Mouse (Mus musculus) midbrain, embryonic 16.5 days (tissue): ENCODE results near the gene Tmem25. TPM values are rescaled to one million over a fixed set of nuclear protein-coding genes. Genes with fewer than 3 reads are reported as not detected.

Experiments
- ATAC-seq: fragments of 200-750 bp; cut with Nextera tagmentation; 2 replicates; pipeline ENCODE4 v1.8.0; 2017; ENCODE audit warnings: moderate TSS enrichment
- H3K27ac ChIP-seq: fragments of 300-500 bp; sonication (generic); 2 replicates; pipeline ENCODE4 v1.5.1; 2014; ENCODE audit warnings: mild to moderate bottlenecking, low read length, mixed read lengths
- H3K27me3 ChIP-seq: fragments of 300-500 bp; sonication (generic); 2 replicates; pipeline ENCODE4 v1.6.1; 2014; ENCODE audit warnings: low read depth, low read length, mixed read lengths; ENCODE audit not compliant: control insufficient read depth, insufficient read depth
- H3K36me3 ChIP-seq: fragments of 300-500 bp; sonication (generic); 2 replicates; pipeline ENCODE4 v1.6.1; 2014; ENCODE audit warnings: mild to moderate bottlenecking, low read length, moderate library complexity, mixed read lengths; ENCODE audit not compliant: control insufficient read depth, insufficient read depth
- H3K4me1 ChIP-seq: fragments of 300-500 bp; sonication (generic); 2 replicates; pipeline ENCODE4 v1.6.1; 2014; ENCODE audit warnings: mild to moderate bottlenecking, low read length, mixed read lengths; ENCODE audit not compliant: control insufficient read depth, insufficient read depth
- H3K4me2 ChIP-seq: fragments of 300-500 bp; sonication (generic); 2 replicates; pipeline ENCODE4 v1.6.1; 2014; ENCODE audit warnings: mild to moderate bottlenecking, low read length, mixed read lengths
- H3K4me3 ChIP-seq: fragments of 300-500 bp; sonication (generic); 2 replicates; pipeline ENCODE4 v1.5.1; 2014; ENCODE audit warnings: low read depth, mild to moderate bottlenecking, low read length, moderate library complexity, mixed read lengths
- H3K9ac ChIP-seq: fragments of 300-500 bp; sonication (generic); 2 replicates; pipeline ENCODE4 v1.6.1; 2014; ENCODE audit warnings: low read depth, low read length, mixed read lengths
- H3K9me3 ChIP-seq: fragments of 300-500 bp; sonication (generic); replicated peaks from 2 replicates; pipeline ENCODE4 v1.6.1; 2014; ENCODE audit warnings: mild to moderate bottlenecking, low read length, mixed read lengths; ENCODE audit not compliant: control insufficient read depth, poor library complexity, severe bottlenecking
- WGBS: fragments of 180-500 bp; shearing (Covaris S2); extraction: QIAGEN DNeasy Blood & Tissue Kit; methylation state at CpG from one replicate; pipeline ENCODE4 v1.1.7; 2014; 5-methylcytosine and 5-hydroxymethylcytosine counted together
- polyA plus RNA-seq: library from polyadenylated mRNA; unstranded; fragments of >200 nt; fragmentation: Nextera tagmentation; extraction: Ambion mirVana; gene quantifications from 2 replicates; pipeline ENCODE4 v1.2.1, GENCODE M21; 2015

Gene Tmem25
- polyA plus RNA-seq, 1 experiment from 2014 or later = 19.8 TPM

DNA sequence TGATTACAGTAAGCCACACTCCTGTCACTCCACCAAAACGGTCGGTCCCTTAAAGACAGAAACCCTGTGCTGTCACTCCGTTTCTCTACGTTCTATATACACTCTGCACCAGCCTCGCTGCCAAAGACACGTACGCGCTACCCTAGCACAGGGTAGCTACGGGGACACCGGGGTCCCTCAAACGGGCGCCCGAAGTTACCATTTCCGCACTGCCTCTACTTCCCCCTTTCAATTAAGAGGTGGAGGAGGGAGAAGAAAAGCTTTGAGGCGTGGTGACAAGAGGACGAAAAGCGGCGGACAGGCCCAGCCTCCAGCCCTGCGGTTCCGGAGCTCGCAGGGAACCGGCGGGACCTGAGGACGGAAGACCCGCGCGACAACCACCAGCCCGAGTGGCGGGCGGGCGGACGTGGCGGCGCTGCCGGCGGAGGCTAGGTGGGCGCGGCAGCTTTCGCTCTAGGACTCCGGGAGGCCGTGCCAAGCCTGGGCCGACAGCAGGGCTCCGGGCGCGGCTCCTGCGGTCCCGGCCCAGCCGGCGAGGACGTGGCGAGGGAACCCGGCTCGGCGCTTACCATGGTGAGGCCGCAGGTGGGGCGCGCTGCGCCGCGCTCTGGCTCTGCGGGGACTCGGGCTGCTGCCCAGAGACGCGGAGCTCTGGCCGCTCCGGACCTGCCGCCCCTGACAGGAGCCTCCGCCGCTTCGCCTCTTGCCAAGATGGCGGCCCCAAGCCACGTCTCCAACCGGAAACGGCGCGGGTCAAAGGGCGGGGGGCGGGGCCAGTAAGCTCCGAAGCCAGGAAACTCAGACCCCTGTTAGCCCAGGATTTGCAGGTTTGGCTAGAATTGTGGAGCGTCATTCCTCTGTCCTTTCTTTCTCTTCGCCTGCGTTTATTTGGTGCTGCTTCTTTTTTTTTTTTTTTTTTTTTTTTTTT lies 31.7 kb downstream of the Tmem25 start, which contains the start of the genes Arcn1 and Ift46:
TSS of gene Arcn1 (minus strand) at position 745 of the 928 bp plus-strand sequence.
TSS of gene Ift46 (plus strand) at position 808 of the 928 bp plus-strand sequence.
- ATAC-seq = peak; percentile 94
- H3K9ac ChIP-seq = peak within 1 kb of the TSS; percentile 94
- H3K4me1 ChIP-seq = peaks cover 22% of the 10 kb centered on the region
- peak within 1 kb of the TSS; percentile 93 for H3K4me3 ChIP-seq
- H3K36me3 ChIP-seq = no peaks in the 10 kb centered on the region
- H3K27me3 ChIP-seq = no peaks in the 10 kb centered on the region
- no peaks in the 10 kb centered on the region for H3K9me3 ChIP-seq
- under 1% methylated on average over 81 of the region's 82 CpGs for WGBS
- H3K27ac ChIP-seq = peak within 1 kb of the TSS; percentile 95
- peak within 1 kb of the TSS; percentile 82 for H3K4me2 ChIP-seq

- Histone ChIP-seq H3K4me2 (no peak overlapping the region), H3K27me3 (no peaks in the 10 kb centered on the region), H3K36me3 (peaks cover 10% of the 10 kb centered on the region), H3K4me1 (peaks cover 15% of the 10 kb centered on the region), H3K4me3 (no peak overlapping the region), H3K9ac (no peak overlapping the region), H3K27ac (no peak overlapping the region), H3K9me3 (no peaks in the 10 kb centered on the region)
- no peak for ATAC-seq
- 95% methylated on average over 2 of the region's 2 CpGs for WGBS
Measured at GRCm38 (mm10) chr9:44760873-44761272, 38.2 kb downstream of the Tmem25 start.

DNA sequence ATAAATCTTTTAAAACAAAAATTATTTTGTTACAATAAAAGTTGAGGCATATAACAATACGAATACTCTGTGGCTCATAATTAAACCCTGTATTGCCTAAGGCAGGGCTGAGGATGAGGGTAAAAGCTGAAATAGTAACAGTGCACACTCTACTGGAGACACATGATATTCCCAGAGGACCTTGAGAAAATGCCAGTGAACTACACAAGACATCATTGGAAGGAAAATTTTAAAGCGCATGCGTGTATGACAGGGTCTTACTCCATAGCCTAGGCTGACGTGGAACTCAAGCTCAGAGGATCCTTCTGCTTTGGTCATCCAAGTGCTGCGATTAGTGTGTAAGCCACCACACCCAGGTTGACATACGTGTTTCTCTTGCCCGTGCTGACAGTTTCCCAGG lies 50.6 kb downstream of the Tmem25 start:
- Histone ChIP-seq H3K27ac (no peak overlapping the region), H3K36me3 (peaks cover 45% of the 10 kb centered on the region)

GRCm38 (mm10) chr9:44747341-44747740 lies 51.8 kb downstream of the Tmem25 start:
- H3K27me3 ChIP-seq = no peaks in the 10 kb centered on the region
- 92% methylated on average over 3 of the region's 3 CpGs for WGBS
- H3K9me3 ChIP-seq = no peaks in the 10 kb centered on the region
- peaks cover 48% of the 10 kb centered on the region for H3K36me3 ChIP-seq
- H3K4me3 ChIP-seq = no peak overlapping the region
- H3K4me2 ChIP-seq = no peak overlapping the region
- no peaks in the 10 kb centered on the region for H3K4me1 ChIP-seq
- H3K27ac ChIP-seq = no peak overlapping the region
- ATAC-seq = no peak
- no peak overlapping the region for H3K9ac ChIP-seq

More for the DNA sequence above, 50.6 kb downstream of the Tmem25 start:
- Histone ChIP-seq H3K4me3 (no peak overlapping the region), H3K27me3 (no peaks in the 10 kb centered on the region), H3K9me3 (no peaks in the 10 kb centered on the region), H3K4me1 (no peaks in the 10 kb centered on the region), H3K9ac (no peak overlapping the region), H3K4me2 (no peak overlapping the region)
- ATAC-seq = no peak
- WGBS = 96% methylated on average over 7 of the region's 7 CpGs

DNA sequence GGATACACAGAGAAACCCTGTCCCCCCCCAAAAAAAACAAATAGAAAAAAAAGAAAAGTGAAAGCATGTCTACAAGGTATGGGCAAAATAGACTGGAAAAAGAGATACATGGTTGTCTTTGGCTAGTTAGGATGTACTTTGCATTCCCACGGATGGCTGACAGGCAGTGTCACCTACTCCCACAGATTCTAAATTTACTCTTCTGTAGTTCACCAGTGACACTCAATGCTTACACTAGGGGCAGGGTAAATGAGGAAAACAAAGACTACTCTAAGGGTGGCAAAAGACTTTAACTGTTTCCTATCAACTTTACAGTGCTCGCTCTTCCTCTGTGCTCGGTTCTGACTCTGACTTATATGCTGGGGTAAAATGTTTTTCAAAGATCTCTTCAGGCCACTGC lies 52.4 kb downstream of the Tmem25 start:
- no peak overlapping the region for H3K9ac ChIP-seq
- H3K4me3 ChIP-seq = no peak overlapping the region
- no peak for ATAC-seq
- H3K4me1 ChIP-seq = no peaks in the 10 kb centered on the region
- H3K9me3 ChIP-seq = no peaks in the 10 kb centered on the region
- no peak overlapping the region for H3K27ac ChIP-seq
- peaks cover 42% of the 10 kb centered on the region for H3K36me3 ChIP-seq
- WGBS = 93% methylated on average over 3 of the region's 3 CpGs
- H3K27me3 ChIP-seq = no peaks in the 10 kb centered on the region
- no peak overlapping the region for H3K4me2 ChIP-seq

- WGBS = 89% methylated on average over 7 of the region's 7 CpGs
- Histone ChIP-seq H3K27me3 (no peaks in the 10 kb centered on the region), H3K36me3 (peaks cover 37% of the 10 kb centered on the region), H3K4me1 (no peaks in the 10 kb centered on the region), H3K9ac (no peak overlapping the region), H3K4me2 (no peak overlapping the region), H3K4me3 (no peak overlapping the region), H3K9me3 (no peaks in the 10 kb centered on the region), H3K27ac (no peak overlapping the region)
- no peak for ATAC-seq
Measured at GRCm38 (mm10) chr9:44745371-44745770, 53.7 kb downstream of the Tmem25 start.

Other genes starting within 250 kb of the Tmem25 start
- 0.07 TPM in 1 of 2 replicates, not detected in the other for gene Cxcr5, start 237.4 kb downstream of the Tmem25 start, polyA plus RNA-seq
- 15.2 and 19.1 TPM in 2 replicates for gene Ddx6, start 194.4 kb downstream of the Tmem25 start, polyA plus RNA-seq
- gene Treh, start 126.1 kb downstream of the Tmem25 start, polyA plus RNA-seq = not detected in 2 replicates
- gene Phldb1, start 64.1 kb downstream of the Tmem25 start, polyA plus RNA-seq = 48.1 and 51.7 TPM in 2 replicates
- 140 and 146 TPM in 2 replicates for gene Arcn1, start 31.5 kb downstream of the Tmem25 start, polyA plus RNA-seq
- gene Ift46, start 31.4 kb downstream of the Tmem25 start, polyA plus RNA-seq = 188 and 193 TPM in 2 replicates
- gene Ttc36, start 3.8 kb upstream of the Tmem25 start, polyA plus RNA-seq = 0.25 TPM in 1 of 2 replicates, not detected in the other
- gene Kmt2a, start 82.0 kb upstream of the Tmem25 start, polyA plus RNA-seq = 14.1 and 22.3 TPM in 2 replicates
- 651 and 716 TPM in 2 replicates for gene Atp5l, start 121.4 kb upstream of the Tmem25 start, polyA plus RNA-seq
- gene Ube4a, start 166.3 kb upstream of the Tmem25 start, polyA plus RNA-seq = 33.5 and 39.3 TPM in 2 replicates
- gene Cd3g, start 181.1 kb upstream of the Tmem25 start, polyA plus RNA-seq = not detected in 2 replicates
- not detected in 2 replicates for gene Cd3d, start 182.5 kb upstream of the Tmem25 start, polyA plus RNA-seq
- gene Cd3e, start 210.3 kb upstream of the Tmem25 start, polyA plus RNA-seq = 0.07 TPM in 1 of 2 replicates, not detected in the other
- gene Mpzl2, start 240.5 kb upstream of the Tmem25 start, polyA plus RNA-seq = 1.4 TPM in 2 replicates